Mouse (Mus musculus) forebrain, postnatal 0 days (tissue): ENCODE data around the gene Spag7. TPM values are rescaled to one million over a fixed set of nuclear protein-coding genes. Genes with fewer than 3 reads are reported as not detected.

Experiments
- ATAC-seq: fragments of 200-750 bp; cut with Nextera tagmentation; 2 replicates; pipeline ENCODE4 v1.8.0; 2017; ENCODE audit warnings: mild to moderate bottlenecking, moderate library complexity
- DNase-seq: peaks from one replicate; pipeline ENCODE4 v3.0.0-alpha.2; 2015
- H3K27ac ChIP-seq: fragments of 300-500 bp; sonication (generic); 2 replicates; pipeline ENCODE4 v1.5.1; 2014; ENCODE audit warnings: low read depth, mild to moderate bottlenecking, antibody characterized with exemption, low read length, moderate library complexity, mixed read lengths
- H3K27me3 ChIP-seq: fragments of 300-500 bp; sonication (generic); 2 replicates; pipeline ENCODE4 v1.6.1; 2014; ENCODE audit warnings: mild to moderate bottlenecking, low read length, mixed read lengths; ENCODE audit not compliant: insufficient read depth
- H3K36me3 ChIP-seq: fragments of 300-500 bp; sonication (generic); 2 replicates; pipeline ENCODE4 v1.6.1; 2014; ENCODE audit warnings: mild to moderate bottlenecking, moderate library complexity; ENCODE audit not compliant: insufficient read depth
- H3K4me1 ChIP-seq: fragments of 300-500 bp; sonication (generic); 2 replicates; pipeline ENCODE4 v1.6.1; 2014; ENCODE audit warnings: antibody characterized with exemption; ENCODE audit not compliant: insufficient read depth
- H3K4me2 ChIP-seq: fragments of 300-500 bp; sonication (generic); 2 replicates; pipeline ENCODE4 v1.6.1; 2014; ENCODE audit warnings: low read depth, mild to moderate bottlenecking, moderate library complexity
- H3K4me3 ChIP-seq: fragments of 300-500 bp; sonication (generic); 2 replicates; pipeline ENCODE4 v1.5.1; 2014; ENCODE audit warnings: low read depth, low read length, mixed read lengths
- H3K9ac ChIP-seq: fragments of 300-500 bp; sonication (generic); 2 replicates; pipeline ENCODE4 v1.6.1; 2014; ENCODE audit warnings: mild to moderate bottlenecking
- H3K9me3 ChIP-seq: fragments of 300-500 bp; sonication (generic); 2 replicates; pipeline ENCODE4 v1.6.1; 2016; ENCODE audit warnings: low read length
- CTCF ChIP-seq: sonication (generic); IDR thresholded peaks from 2 replicates; pipeline ENCODE4 v1.5.1; 2016; ENCODE audit warnings: antibody characterized with exemption, control low read depth, low read depth
- WGBS: fragments of 180-500 bp; shearing (Covaris S2); extraction: QIAGEN DNeasy Blood & Tissue Kit; methylation state at CpG from one replicate; pipeline ENCODE4 v1.1.7; 2014; 5-methylcytosine and 5-hydroxymethylcytosine counted together
- polyA plus RNA-seq: library from polyadenylated mRNA; unstranded; fragments of >200 nt; fragmentation: Nextera tagmentation; extraction: Ambion mirVana; gene quantifications from 2 replicates; pipeline ENCODE4 v1.2.1, GENCODE M21; 2015
- total RNA-seq: library from RNA; depleted of rRNA; stranded (reverse); fragments of >200 nt; gene quantifications from 2 replicates; pipeline ENCODE4 v1.2.3, GENCODE M21; 2014

Spag7 gene
- total and polyA plus RNA-seq, 2 experiments from 2014 or later: 57.1 to 116 TPM

- Histone ChIP-seq H3K4me2 (no peak overlapping the region), H3K27ac (no peak overlapping the region), H3K27me3 (no peaks in the 10 kb centered on the region), H3K9me3 (no peaks in the 10 kb centered on the region), H3K4me3 (no peak overlapping the region), H3K4me1 (peaks cover 12% of the 10 kb centered on the region), H3K9ac (no peak overlapping the region), H3K36me3 (peaks cover 16% of the 10 kb centered on the region)
- DNase-seq (no peak), ATAC-seq (no peak)
- WGBS: 91% methylated on average over 6 of the region's 6 CpGs
- no peak for TF ChIP-seq CTCF
Measured at GRCm38 (mm10) chr11:70643051-70643450, 26.2 kb downstream of the Spag7 start.

GRCm38 (mm10) chr11:70641241-70641640 is 28.0 kb downstream of the Spag7 start:
- no peak for ATAC-seq
- no peak for DNase-seq
- peaks cover 16% of the 10 kb centered on the region for H3K36me3 ChIP-seq
- H3K27ac ChIP-seq: no peak overlapping the region
- H3K4me3 ChIP-seq: no peak overlapping the region
- no peak for TF ChIP-seq CTCF
- no peak overlapping the region for H3K4me2 ChIP-seq
- 83% methylated on average over 7 of the region's 7 CpGs for WGBS
- H3K4me1 ChIP-seq: peaks cover 8% of the 10 kb centered on the region
- H3K27me3 ChIP-seq: no peaks in the 10 kb centered on the region
- no peaks in the 10 kb centered on the region for H3K9me3 ChIP-seq
- H3K9ac ChIP-seq: no peak overlapping the region

GRCm38 (mm10) chr11:70639976-70640375 is 29.2 kb downstream of the Spag7 start:
- Histone ChIP-seq H3K9me3 (no peaks in the 10 kb centered on the region), H3K4me3 (no peak overlapping the region), H3K4me2 (no peak overlapping the region), H3K27me3 (no peaks in the 10 kb centered on the region), H3K4me1 (no peaks in the 10 kb centered on the region), H3K27ac (no peak overlapping the region), H3K9ac (no peak overlapping the region), H3K36me3 (peaks cover 10% of the 10 kb centered on the region)
- no peak for TF ChIP-seq CTCF
- ATAC-seq (no peak), DNase-seq (no peak)
- WGBS: 80% methylated on average over 8 of the region's 8 CpGs

GRCm38 (mm10) chr11:70638714-70639278 is 30.4 kb downstream of the Spag7 start, which contains the start of gene Gp1ba:
Gene Gp1ba, plus strand, starts transcription at chr11:70639122.
- TF ChIP-seq CTCF: no peak
- Histone ChIP-seq H3K36me3 (peaks cover 3% of the 10 kb centered on the region; the same call in 1 of the 2 replicates), H3K9me3 (no peaks in the 10 kb centered on the region), H3K4me3 (no peak within 1 kb of the TSS), H3K27ac (no peak within 1 kb of the TSS), H3K4me2 (no peak within 1 kb of the TSS), H3K4me1 (no peaks in the 10 kb centered on the region), H3K27me3 (no peaks in the 10 kb centered on the region), H3K9ac (no peak within 1 kb of the TSS)
- DNase-seq (no peak), ATAC-seq (no peak)
- 63% methylated on average over 5 of the region's 5 CpGs for WGBS

- no peaks in the 10 kb centered on the region for H3K27me3 ChIP-seq
- H3K4me2 ChIP-seq: no peak overlapping the region
- no peaks in the 10 kb centered on the region for H3K9me3 ChIP-seq
- no peak overlapping the region for H3K9ac ChIP-seq
- no peak overlapping the region for H3K4me3 ChIP-seq
- TF ChIP-seq CTCF: no peak
- no peak overlapping the region for H3K27ac ChIP-seq
- no peak for ATAC-seq
- 82% methylated on average over 1 of the region's 1 CpGs for WGBS
- DNase-seq: no peak
- 0 out of 2 replicates have a peak, but pooled peaks cover 3% of the 10 kb centered on the region for H3K36me3 ChIP-seq
- H3K4me1 ChIP-seq: no peaks in the 10 kb centered on the region
Measured at GRCm38 (mm10) chr11:70638293-70638692, 30.9 kb downstream of the Spag7 start.

- WGBS: 94% methylated on average over 1 of the region's 1 CpGs
- DNase-seq: no peak
Measured at GRCm38 (mm10) chr11:70637764-70638163, 31.5 kb downstream of the Spag7 start.

GRCm38 (mm10) chr11:70635601-70636000 is 33.6 kb downstream of the Spag7 start:
- Histone ChIP-seq H3K4me3 (no peak overlapping the region), H3K4me1 (no peaks in the 10 kb centered on the region), H3K36me3 (no peaks in the 10 kb centered on the region), H3K27me3 (no peaks in the 10 kb centered on the region), H3K9ac (no peak overlapping the region), H3K9me3 (no peaks in the 10 kb centered on the region), H3K4me2 (no peak overlapping the region), H3K27ac (no peak overlapping the region)
- ATAC-seq (no peak), DNase-seq (no peak)
- no peak for TF ChIP-seq CTCF
- WGBS: 78% methylated on average over 4 of the region's 4 CpGs

More at GRCm38 (mm10) chr11:70637764-70638163, 31.5 kb downstream of the Spag7 start:
- Histone ChIP-seq H3K27me3 (no peaks in the 10 kb centered on the region), H3K27ac (no peak overlapping the region), H3K36me3 (0 out of 2 replicates have a peak, but pooled peaks cover 2% of the 10 kb centered on the region), H3K4me2 (no peak overlapping the region), H3K4me1 (no peaks in the 10 kb centered on the region), H3K4me3 (no peak overlapping the region), H3K9ac (no peak overlapping the region), H3K9me3 (no peaks in the 10 kb centered on the region)
- TF ChIP-seq CTCF: no peak
- no peak for ATAC-seq
